Mouse (Mus musculus) olfactory bulb, adult 2 months (tissue): Measurements from ENCODE around the gene Nlgn2.

Experiments
- CTCF ChIP-seq: fragments of 200-500 bp; IDR thresholded peaks from 2 replicates; pipeline ENCODE4 v1.5.1; 2012; ENCODE audit warnings: low read depth, mild to moderate bottlenecking, low read length, moderate library complexity; ENCODE audit not compliant: insufficient read depth
- POLR2A ChIP-seq: fragments of 200-500 bp; IDR thresholded peaks from 2 replicates; pipeline ENCODE4 v1.6.1; 2012; ENCODE audit warnings: mild to moderate bottlenecking, low read depth, low read length, moderate library complexity; ENCODE audit not compliant: insufficient read depth

- TF ChIP-seq CTCF (no peak), POLR2A (no peak)
These were observed 34.9 kb upstream of the Nlgn2 start for GRCm38 (mm10) chr11:69872451-69872850.
